Mouse (Mus musculus) gastrocnemius, adult 2 months (tissue): Measurements from ENCODE around the gene Tnk2. TPM values are rescaled to one million over a fixed set of nuclear protein-coding genes. Genes with fewer than 3 reads are reported as not detected.
A peak's percentile ranks its signal among the peaks of the same experiment; 100 is the strongest.

ENCODE experiments used
- DNase-seq: peaks from one replicate; pipeline ENCODE4 v3.0.0; 2022
- H3K27ac ChIP-seq: fragments of 200-600 bp; 2 replicates; pipeline ENCODE4 v1.8.1; 2022; ENCODE audit warnings: mild to moderate bottlenecking
- H3K4me3 ChIP-seq: fragments of 200-600 bp; 2 replicates; pipeline ENCODE4 v1.8.1; 2022; ENCODE audit warnings: mild to moderate bottlenecking, moderate library complexity
- CTCF ChIP-seq: fragments of 200-600 bp; IDR thresholded peaks from 2 replicates; pipeline ENCODE4 v1.8.1; 2022; ENCODE audit warnings: antibody characterized with exemption, mild to moderate bottlenecking, moderate library complexity
- intact Hi-C: fragments of 180-260 bp; cut with DNase I; formaldehyde crosslinking; loops from one replicate; pipeline ENCODE4 v1.15.1; 2025
- long read RNA-seq, 2 experiments: library from polyadenylated mRNA; stranded (forward); transcript quantifications; one replicate each; pipeline ENCODE4 v2.0.0; 2021
- total RNA-seq, 2 experiments: library from RNA; stranded (reverse); gene quantifications; 2 replicates each; pipeline ENCODE4 v1.2.3; 2021

Tnk2 gene
- 10 to 100 TPM; 48.4 to 54.4 TPM for total RNA-seq
- long read RNA-seq, experiment 1, full-length matches to known transcripts, result 2 of 35 reads
- long read RNA-seq, experiment 1, partial matches to known transcripts, result 12 of 35 reads
- long read RNA-seq, experiment 1, other reads (novel, unspliced or antisense), result 21 of 35 reads
- long read RNA-seq, experiment 2, partial matches to known transcripts, result 13 of 37 reads
- long read RNA-seq, experiment 2, other reads (novel, unspliced or antisense), result 23 of 37 reads

DNA sequence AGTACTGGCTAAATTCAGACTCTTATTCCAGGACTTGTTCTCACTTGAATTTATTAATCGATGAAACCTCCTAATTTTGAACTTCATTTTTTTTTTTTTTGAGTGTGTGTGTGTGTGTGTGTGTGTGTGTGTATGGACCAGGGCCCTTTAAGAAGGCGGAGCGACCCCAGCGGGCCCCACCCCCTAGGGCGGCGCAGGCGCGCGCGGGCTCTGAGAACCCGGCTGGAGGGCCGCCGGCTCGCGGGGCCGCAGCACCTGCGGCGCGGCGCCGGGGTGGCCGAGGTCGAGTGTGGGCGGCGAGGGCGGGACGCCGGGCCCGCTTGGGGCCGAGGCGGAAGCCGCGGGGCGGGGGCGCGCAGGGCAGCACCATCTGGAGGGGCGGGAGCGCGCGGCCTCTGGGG is at the start of gene Tnk2:
Gene Tnk2, plus strand, starts transcription at position 214 of the 401 bp plus-strand sequence.
- peak within 1 kb of the TSS; percentile 79 for H3K27ac ChIP-seq
- H3K4me3 ChIP-seq, result peak within 1 kb of the TSS; percentile 91
- intact Hi-C loops, result no loop called here
- peak; percentile 93 for DNase-seq
- no peak for TF ChIP-seq CTCF

DNA sequence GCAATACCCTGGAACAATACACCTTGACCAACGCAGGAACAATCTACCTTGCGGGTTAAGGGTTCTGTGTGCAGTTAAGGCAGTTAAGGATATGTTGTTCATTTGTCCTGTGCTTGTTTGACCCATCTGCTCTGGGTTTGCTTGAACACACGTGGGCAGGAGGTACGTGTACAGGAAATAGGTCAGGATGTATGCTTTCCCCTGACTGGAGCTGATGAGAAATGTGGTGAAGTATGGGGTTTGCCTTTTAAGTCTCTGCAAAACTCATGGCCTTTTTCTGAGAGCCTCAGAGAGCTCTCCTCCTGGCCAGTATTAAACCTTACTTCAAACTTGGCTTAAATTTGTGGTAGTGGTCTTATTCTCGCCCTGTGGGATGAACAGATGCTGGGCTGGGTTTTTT is 49.8 kb upstream of the Tnk2 start:
- H3K27ac ChIP-seq, result no peak overlapping the region
- no peak for TF ChIP-seq CTCF
- no peak overlapping the region for H3K4me3 ChIP-seq
- no peak for DNase-seq
- intact Hi-C loops, result loop anchor here (5.0 kb wide), 1 partner anchor 67 kb away; no protein-coding TSS in a partner anchor

DNA sequence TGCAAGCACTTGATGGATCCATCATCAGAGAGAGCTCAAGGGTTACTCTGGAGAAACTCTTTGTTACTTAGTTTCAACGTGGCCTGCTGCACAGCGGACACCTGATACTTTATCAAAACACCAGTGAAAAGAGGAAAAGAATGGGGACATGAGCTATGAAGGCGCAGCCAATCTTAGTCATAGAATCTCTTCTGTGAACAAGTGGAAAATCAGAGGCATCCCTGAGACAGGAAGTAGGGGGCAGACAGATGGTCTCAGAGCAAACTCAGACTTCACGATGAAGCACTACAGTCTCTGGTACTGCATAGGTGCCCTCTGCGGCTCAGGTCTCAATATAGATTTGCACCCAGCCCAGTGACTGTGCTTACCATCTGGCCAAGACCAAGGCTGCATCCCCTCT is 49.0 kb upstream of the Tnk2 start:
- DNase-seq, result no peak
- intact Hi-C loops, result loop anchor here (5.0 kb wide), 1 partner anchor 67 kb away; no protein-coding TSS in a partner anchor
- H3K27ac ChIP-seq, result no peak overlapping the region
- H3K4me3 ChIP-seq, result no peak overlapping the region
- TF ChIP-seq CTCF, result no peak

DNA sequence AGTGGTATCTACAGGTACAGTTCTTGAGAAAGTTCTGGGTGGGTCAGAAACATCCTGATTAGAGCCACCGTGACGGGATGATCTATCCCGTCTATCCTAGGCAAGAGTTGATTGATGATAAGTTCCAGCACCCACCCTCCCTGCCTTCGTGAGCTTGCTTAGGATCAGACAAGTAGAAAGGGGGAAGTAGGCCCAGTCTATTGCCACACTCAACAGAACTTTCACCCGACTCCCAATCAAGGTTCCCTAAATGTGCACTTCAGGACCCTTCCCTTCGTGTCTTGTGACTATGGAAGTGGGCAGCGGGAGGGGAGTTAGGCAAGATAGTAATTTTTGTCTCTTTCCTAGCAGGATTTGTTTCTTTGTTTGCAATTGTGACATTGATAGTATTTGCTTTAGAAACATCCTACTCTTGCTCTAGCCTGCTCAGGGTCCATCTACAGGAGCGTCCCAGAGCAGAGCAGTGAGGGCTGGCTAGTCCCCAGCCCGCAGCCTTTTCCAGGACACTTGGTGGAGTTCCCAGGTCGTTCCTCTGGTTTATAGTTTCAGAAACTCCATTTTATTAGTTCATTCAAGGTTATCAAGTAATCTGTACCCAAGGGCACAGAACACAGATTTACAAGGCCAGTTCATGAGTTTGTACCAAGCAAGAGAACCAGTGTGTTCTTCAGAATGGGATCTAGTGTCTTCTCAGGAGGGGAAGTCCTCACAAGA is 48.4 kb upstream of the Tnk2 start:
- DNase-seq, result peak; percentile 41
- Histone ChIP-seq H3K27ac (peak overlapping the region; percentile 79), H3K4me3 (no peak overlapping the region)
- no peak for TF ChIP-seq CTCF
- intact Hi-C loops, result no loop called here

DNA sequence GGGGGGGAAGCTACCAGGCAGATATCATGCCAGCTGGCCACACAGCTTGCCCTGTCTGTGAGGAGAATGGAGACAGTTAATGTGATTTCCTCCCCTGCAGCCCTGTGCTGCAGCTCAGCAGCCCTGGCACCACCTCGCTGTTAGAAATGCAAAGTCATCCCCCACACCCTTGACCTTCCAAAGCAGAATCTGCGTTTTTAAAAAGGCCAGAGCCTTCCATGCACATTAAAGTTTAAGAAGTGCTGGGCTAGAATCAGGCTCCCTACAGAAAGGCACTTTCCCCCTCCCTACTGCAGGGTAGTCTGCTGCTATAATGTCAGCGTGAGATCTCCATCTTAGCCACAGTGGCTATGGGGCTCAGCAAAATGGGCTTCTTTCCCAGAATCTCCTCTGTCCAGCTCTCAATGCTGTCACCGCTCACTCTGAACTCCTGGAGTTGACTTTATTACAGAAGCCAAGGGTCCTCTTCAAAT is 45.7 kb upstream of the Tnk2 start:
- Histone ChIP-seq H3K27ac (peak overlapping the region; percentile 77), H3K4me3 (no peak overlapping the region)
- DNase-seq, result peak; percentile 34
- no peak for TF ChIP-seq CTCF
- intact Hi-C loops, result no loop called here

DNA sequence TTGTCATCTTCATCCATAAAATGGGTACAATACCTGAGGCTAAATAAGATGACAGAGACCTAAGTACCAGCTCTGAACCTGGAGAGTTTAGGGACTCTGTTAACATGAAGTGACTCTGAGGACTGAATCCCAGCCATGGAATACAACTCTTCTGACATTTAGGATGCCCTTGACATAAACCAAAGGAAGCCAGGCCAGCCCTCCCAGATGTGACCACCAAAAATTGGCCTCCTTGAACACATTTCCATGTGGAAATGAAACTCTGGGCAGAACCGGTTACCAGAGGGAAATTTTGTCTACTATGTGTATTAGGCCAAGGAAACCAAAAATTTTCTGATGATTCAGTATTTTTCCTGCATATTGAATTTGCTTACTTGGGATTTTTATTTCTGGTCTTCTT is 44.5 kb upstream of the Tnk2 start:
- no peak for DNase-seq
- intact Hi-C loops, result no loop called here
- H3K27ac ChIP-seq, result 0 out of 2 replicates have a peak overlapping the region, but pooled peaks have one; percentile 2
- H3K4me3 ChIP-seq, result no peak overlapping the region
- TF ChIP-seq CTCF, result no peak

DNA sequence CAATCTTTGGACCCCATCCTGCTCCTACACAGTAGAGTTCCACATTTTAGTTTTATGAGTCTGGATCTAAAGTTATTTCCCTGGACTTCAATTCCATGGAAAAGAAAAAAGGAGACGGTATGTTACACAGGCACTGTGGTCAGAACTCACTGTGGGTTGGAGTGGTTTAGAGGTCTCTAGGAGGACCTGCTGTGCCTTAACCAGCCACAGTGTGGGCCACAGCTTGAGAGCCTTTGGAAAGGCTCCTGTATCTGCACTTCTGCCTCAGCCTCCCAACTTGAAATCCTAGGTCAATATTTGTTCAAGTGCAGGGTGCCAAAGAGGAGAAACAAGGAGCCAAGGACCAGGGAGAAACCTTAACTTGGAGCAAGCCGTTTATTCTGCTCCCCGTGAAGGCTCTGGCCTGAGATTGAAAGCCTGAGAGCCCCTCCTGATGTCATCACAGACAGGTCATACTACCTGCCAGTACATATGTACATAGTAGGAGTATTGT is 41.4 kb upstream of the Tnk2 start:
- Histone ChIP-seq H3K27ac (no peak overlapping the region), H3K4me3 (no peak overlapping the region)
- no peak for TF ChIP-seq CTCF
- intact Hi-C loops, result no loop called here
- no peak for DNase-seq

DNA sequence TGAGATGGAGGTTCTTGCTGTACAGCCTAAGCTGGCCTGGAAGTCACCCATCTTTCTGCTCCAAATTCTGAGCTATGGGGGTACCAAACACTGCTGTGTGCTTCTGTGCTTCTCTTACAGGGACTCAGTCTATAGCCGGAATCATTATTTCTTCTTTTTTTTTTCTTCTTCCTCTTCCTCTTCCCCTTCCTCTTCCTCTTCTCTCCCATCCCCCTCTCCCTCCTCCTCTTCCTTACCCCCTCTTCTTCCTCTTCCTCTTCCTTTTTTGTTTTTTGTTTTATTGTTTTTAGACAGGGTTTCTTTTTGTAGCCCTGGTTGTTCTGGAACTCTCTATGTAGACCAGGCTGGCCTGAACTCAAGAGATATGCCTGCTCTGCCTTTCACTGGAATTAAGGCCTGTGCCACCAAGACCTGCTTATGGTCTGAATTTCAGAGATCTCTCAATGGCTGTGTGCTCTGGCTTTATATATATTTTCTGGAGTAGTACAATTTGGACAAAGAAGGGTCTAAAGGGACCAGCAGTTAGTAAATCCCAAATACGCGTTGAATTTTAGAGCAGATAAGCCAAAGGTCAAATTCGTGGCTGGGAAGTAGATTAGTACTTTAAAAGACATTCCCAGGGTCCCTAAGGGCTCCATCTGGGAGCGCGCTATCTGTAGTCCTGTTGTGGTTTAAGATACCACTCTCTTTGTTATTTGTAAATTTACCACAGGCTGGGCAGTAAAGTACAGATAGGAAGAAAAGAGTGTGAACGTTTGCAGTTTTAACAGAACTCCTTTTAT is 35.9 kb upstream of the Tnk2 start:
- intact Hi-C loops, result loop anchor here (2.0 kb wide), 2 partner anchors 83 to 101 kb away; no protein-coding TSS in a partner anchor
- no peak for DNase-seq
- H3K4me3 ChIP-seq, result peak overlapping the region; percentile 86
- H3K27ac ChIP-seq, result peak overlapping the region; percentile 97
- TF ChIP-seq CTCF, result no peak

DNA sequence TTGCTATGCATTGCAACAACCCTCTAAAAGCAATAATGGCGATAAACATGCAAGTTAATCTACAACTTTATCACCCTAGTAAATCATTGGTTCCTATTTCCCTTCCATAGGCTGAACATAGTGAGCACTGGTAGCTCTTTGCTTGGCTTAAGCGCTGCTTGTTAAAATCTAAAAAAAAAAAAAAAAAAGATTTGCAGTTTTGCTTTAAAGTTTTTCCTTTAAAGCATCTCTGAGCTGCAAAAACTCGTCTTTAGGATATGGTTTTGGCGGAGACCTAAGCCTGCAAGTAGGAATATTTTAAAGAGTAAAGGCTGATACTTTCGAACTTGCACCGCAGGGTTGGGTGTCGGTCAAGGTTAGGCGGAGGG is 35.3 kb upstream of the Tnk2 start:
- H3K27ac ChIP-seq, result peak overlapping the region; percentile 97

DNA sequence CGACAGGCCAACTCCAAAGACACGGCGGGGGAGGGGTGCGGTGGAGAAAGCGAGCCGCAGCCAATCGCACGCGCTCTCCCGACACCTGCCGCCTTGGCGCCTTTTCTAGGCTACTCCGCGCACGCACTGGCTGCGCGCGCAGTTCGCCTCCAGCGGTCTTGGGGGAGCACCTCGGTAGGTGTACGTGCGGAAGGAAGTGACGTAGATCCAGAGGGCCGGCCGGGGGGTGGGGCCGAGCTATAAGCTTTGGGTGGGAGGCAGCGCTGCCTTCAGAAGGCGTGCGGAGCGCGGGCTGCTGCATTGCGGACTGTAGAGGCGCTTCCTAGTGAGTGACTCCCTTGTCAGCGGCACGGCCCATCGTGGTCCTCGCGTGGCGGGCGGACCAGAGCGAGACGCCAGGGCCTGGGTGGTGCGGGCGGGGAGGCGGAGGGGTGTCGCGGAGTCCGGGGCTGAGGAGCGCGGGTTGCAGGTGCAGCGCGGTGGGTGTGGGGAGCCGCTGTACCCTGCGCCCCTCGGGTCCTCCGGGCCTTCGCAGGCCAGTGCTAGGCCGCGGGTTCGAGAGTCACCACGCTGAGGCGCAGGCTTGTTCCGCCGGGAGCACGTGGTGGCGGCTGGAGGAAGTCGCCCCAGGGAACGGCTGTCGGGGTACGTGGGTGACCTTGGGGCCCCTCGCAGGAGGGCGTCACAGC is 34.8 kb upstream of the Tnk2 start, which contains the start of gene Tfrc:
Gene Tfrc, plus strand, starts transcription at position 209 of the 689 bp plus-strand sequence.
- TF ChIP-seq CTCF, result no peak
- peak within 1 kb of the TSS; percentile 97 for H3K27ac ChIP-seq
- DNase-seq, result peak; percentile 98
- intact Hi-C loops, result loop anchor here (2.0 kb wide), 2 partner anchors 84 to 102 kb away; no protein-coding TSS in a partner anchor
- H3K4me3 ChIP-seq, result peak within 1 kb of the TSS; percentile 86

More for the DNA sequence above, 35.3 kb upstream of the Tnk2 start:
- H3K4me3 ChIP-seq, result peak overlapping the region; percentile 86
- intact Hi-C loops, result loop anchor here (2.0 kb wide), 2 partner anchors 84 to 102 kb away; no protein-coding TSS in a partner anchor
- no peak for TF ChIP-seq CTCF
- DNase-seq, result no peak

DNA sequence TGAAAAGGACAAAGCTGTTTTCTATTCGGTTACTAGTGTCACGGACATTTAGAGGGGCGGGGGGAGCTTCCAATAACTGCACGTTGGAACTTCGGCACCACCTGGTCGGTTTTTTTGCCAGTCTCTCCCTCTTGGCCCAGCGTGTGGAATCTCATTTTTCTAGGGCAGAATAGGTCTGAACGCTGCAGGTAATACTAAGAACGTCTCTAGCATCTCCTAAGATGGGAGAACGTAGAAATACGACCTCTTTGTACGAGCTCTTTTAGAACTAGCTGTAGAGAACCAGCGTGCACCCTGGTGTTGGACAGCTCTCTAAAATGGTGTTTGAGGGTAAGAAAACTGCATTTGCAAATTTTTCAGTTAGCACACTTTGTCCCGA is 34.3 kb upstream of the Tnk2 start:
- no peak for DNase-seq
- H3K4me3 ChIP-seq, result peak overlapping the region; percentile 86
- H3K27ac ChIP-seq, result peak overlapping the region; percentile 97
- intact Hi-C loops, result loop anchor here (2.0 kb wide), 2 partner anchors 85 to 103 kb away; no protein-coding TSS in a partner anchor
- peak; percentile 4; the same call in 1 of the 2 replicates for TF ChIP-seq CTCF
